Mouse (Mus musculus) liver, postnatal 0 days (tissue): ENCODE measurements at regions not wholly inside any gene's neighbourhood (a gene's known extent, or its start where the extent isn't known, plus 50 kb on each side); places are given as distances from the start of the nearest gene placed in this dataset.
"Not testable (repeated sequence)": the region's sequence is repeated elsewhere in the genome, so short reads cannot be mapped to it uniquely, and the experiment has no call there.

Experiments
- ATAC-seq: fragments of 200-750 bp; cut with Nextera tagmentation; 2 replicates; pipeline ENCODE4 v1.8.0; 2017; ENCODE audit warnings: mild to moderate bottlenecking, moderate library complexity
- DNase-seq: peaks from one replicate; pipeline ENCODE4 v3.0.0-alpha.2; 2016
- H3K27ac ChIP-seq: fragments of 300-500 bp; sonication (generic); 2 replicates; pipeline ENCODE4 v1.5.1; 2014; ENCODE audit warnings: antibody characterized with exemption, moderate library complexity, mild to moderate bottlenecking, low read depth
- H3K27me3 ChIP-seq: fragments of 300-500 bp; sonication (generic); 2 replicates; pipeline ENCODE4 v1.6.1; 2014; ENCODE audit warnings: low read length, control low read depth, mixed read lengths; ENCODE audit not compliant: insufficient read depth
- H3K36me3 ChIP-seq: fragments of 300-500 bp; sonication (generic); replicated peaks from 2 replicates; pipeline ENCODE4 v1.6.1; 2014; ENCODE audit warnings: mild to moderate bottlenecking, control low read depth, low read length, moderate library complexity, mixed read lengths; ENCODE audit not compliant: insufficient read depth
- H3K4me1 ChIP-seq: fragments of 300-500 bp; sonication (generic); 2 replicates; pipeline ENCODE4 v1.6.1; 2014; ENCODE audit warnings: antibody characterized with exemption, mild to moderate bottlenecking, control low read depth; ENCODE audit not compliant: insufficient read depth
- H3K4me2 ChIP-seq: fragments of 300-500 bp; sonication (generic); 2 replicates; pipeline ENCODE4 v1.6.1; 2014; ENCODE audit warnings: low read depth, mild to moderate bottlenecking, low read length, moderate library complexity, mixed read lengths
- H3K4me3 ChIP-seq: fragments of 300-500 bp; sonication (generic); 2 replicates; pipeline ENCODE4 v1.5.1; 2014; ENCODE audit warnings: low read depth, low read length
- H3K9ac ChIP-seq: fragments of 300-500 bp; sonication (generic); replicated peaks from 2 replicates; pipeline ENCODE4 v1.6.1; 2014; ENCODE audit warnings: mild to moderate bottlenecking, moderate library complexity
- H3K9me3 ChIP-seq: fragments of 300-500 bp; sonication (generic); 2 replicates; pipeline ENCODE4 v1.6.1; 2016; ENCODE audit warnings: mild to moderate bottlenecking, control low read depth, low read length, mixed read lengths
- CTCF ChIP-seq: sonication (generic); IDR thresholded peaks from 2 replicates; pipeline ENCODE4 v1.5.1; 2016; ENCODE audit warnings: antibody characterized with exemption, low read depth
- EP300 ChIP-seq: IDR thresholded peaks from 2 replicates; pipeline ENCODE4 v1.6.1; 2016; ENCODE audit warnings: antibody characterized with exemption, low read depth, mild to moderate bottlenecking
- WGBS: fragments of 180-500 bp; shearing (Covaris S2); extraction: QIAGEN DNeasy Blood & Tissue Kit; methylation state at CpG from one replicate; pipeline ENCODE4 v1.1.7; 2014; ENCODE audit not compliant: insufficient replicate concordance; 5-methylcytosine and 5-hydroxymethylcytosine counted together

GRCm38 (mm10) chr6:37773294-37773693 lies 97.3 kb upstream of the Trim24 start:
- no peaks in the 10 kb centered on the region for H3K27me3 ChIP-seq
- no peak for TF ChIP-seq CTCF
- no peak for TF ChIP-seq EP300
- no peak overlapping the region for H3K27ac ChIP-seq
- no peak overlapping the region for H3K4me2 ChIP-seq
- H3K4me3 ChIP-seq: no peak overlapping the region
- no peaks in the 10 kb centered on the region for H3K36me3 ChIP-seq
- H3K4me1 ChIP-seq: no peaks in the 10 kb centered on the region
- DNase-seq: no peak
- H3K9me3 ChIP-seq: no peaks in the 10 kb centered on the region; the same call in 1 of the 2 replicates
- H3K9ac ChIP-seq: no peak overlapping the region
- no peak for ATAC-seq

- H3K4me2 ChIP-seq: no peak overlapping the region
- ATAC-seq: 0 out of 2 replicates have a peak, but pooled peaks have one; percentile 38
- TF ChIP-seq CTCF (no peak), EP300 (no peak)
- H3K36me3 ChIP-seq: no peaks in the 10 kb centered on the region
- H3K9ac ChIP-seq: no peak overlapping the region
- no peaks in the 10 kb centered on the region for H3K4me1 ChIP-seq
- H3K4me3 ChIP-seq: no peak overlapping the region
- no peaks in the 10 kb centered on the region for H3K27me3 ChIP-seq
- H3K27ac ChIP-seq: no peak overlapping the region
- H3K9me3 ChIP-seq: no peaks in the 10 kb centered on the region; the same call in 1 of the 2 replicates
- DNase-seq: no peak
Observed at GRCm38 (mm10) chr6:37775151-37775550, 95.5 kb upstream of the Trim24 start.

GRCm38 (mm10) chr6:37779893-37780292 lies 90.7 kb upstream of the Trim24 start:
- Histone ChIP-seq H3K27me3 (no peaks in the 10 kb centered on the region), H3K9ac (no peak overlapping the region), H3K36me3 (no peaks in the 10 kb centered on the region), H3K4me1 (no peaks in the 10 kb centered on the region), H3K4me3 (no peak overlapping the region), H3K4me2 (no peak overlapping the region), H3K27ac (no peak overlapping the region), H3K9me3 (peaks cover 8% of the 10 kb centered on the region; the same call in 1 of the 2 replicates)
- TF ChIP-seq EP300 (no peak), CTCF (no peak)
- ATAC-seq (no peak), DNase-seq (no peak)

- Histone ChIP-seq H3K27me3 (no peaks in the 10 kb centered on the region), H3K4me1 (no peaks in the 10 kb centered on the region), H3K9ac (no peak overlapping the region), H3K4me3 (no peak overlapping the region), H3K27ac (no peak overlapping the region), H3K9me3 (peaks cover 8% of the 10 kb centered on the region; the same call in 1 of the 2 replicates), H3K4me2 (no peak overlapping the region), H3K36me3 (no peaks in the 10 kb centered on the region)
- ATAC-seq (peak; percentile 60), DNase-seq (no peak)
- no peak for TF ChIP-seq CTCF
- no peak for TF ChIP-seq EP300
Observed at GRCm38 (mm10) chr6:37781894-37782293, 88.7 kb upstream of the Trim24 start.

- WGBS: 75% methylated on average over 3 of the region's 3 CpGs
- H3K27ac ChIP-seq, H3K9ac ChIP-seq, H3K9me3 ChIP-seq, ATAC-seq, DNase-seq, H3K4me2 ChIP-seq, H3K36me3 ChIP-seq, H3K4me3 ChIP-seq, H3K4me1 ChIP-seq, H3K27me3 ChIP-seq: not testable (repeated sequence)
Observed at GRCm38 (mm10) chr6:37785280-37785679, 85.3 kb upstream of the Trim24 start.

- TF ChIP-seq CTCF (no peak), EP300 (no peak)
- no peaks in the 10 kb centered on the region for H3K36me3 ChIP-seq
- peaks cover 8% of the 10 kb centered on the region; the same call in 1 of the 2 replicates for H3K9me3 ChIP-seq
- DNase-seq (no peak), ATAC-seq (no peak)
- H3K27me3 ChIP-seq: no peaks in the 10 kb centered on the region
- no peak overlapping the region for H3K4me3 ChIP-seq
- H3K27ac ChIP-seq: no peak overlapping the region
- H3K4me2 ChIP-seq: no peak overlapping the region
- H3K4me1 ChIP-seq: no peaks in the 10 kb centered on the region
- WGBS: 75% methylated on average over 7 of the region's 7 CpGs
- H3K9ac ChIP-seq: no peak overlapping the region
Observed at GRCm38 (mm10) chr6:37785741-37786140, 84.9 kb upstream of the Trim24 start.

GRCm38 (mm10) chr6:37787858-37788257 lies 82.8 kb upstream of the Trim24 start:
- not testable (repeated sequence) for H3K4me3 ChIP-seq, H3K9me3 ChIP-seq, H3K27ac ChIP-seq, DNase-seq, H3K4me1 ChIP-seq, H3K36me3 ChIP-seq, ATAC-seq, H3K27me3 ChIP-seq, H3K9ac ChIP-seq, H3K4me2 ChIP-seq
- 68% methylated on average over 3 of the region's 8 CpGs for WGBS
